Mouse (Mus musculus) limb, embryonic 10.5 days (tissue): ENCODE measurements around the gene Podxl. TPM values are rescaled to one million over a fixed set of nuclear protein-coding genes. Genes with fewer than 3 reads are reported as not detected.

Experiments
- DNase-seq: peaks from one replicate; pipeline ENCODE4 v3.0.0-alpha.2; 2017; ENCODE audit warnings: low spot score
- H3K27ac ChIP-seq: fragments of 300-500 bp; sonication (generic); 2 replicates; pipeline ENCODE4 v1.5.1; 2016; ENCODE audit warnings: mild to moderate bottlenecking
- H3K27me3 ChIP-seq: fragments of 300-500 bp; sonication (generic); 2 replicates; pipeline ENCODE4 v1.6.1; 2016; ENCODE audit warnings: low read depth, mild to moderate bottlenecking; ENCODE audit not compliant: poor library complexity, severe bottlenecking
- H3K36me3 ChIP-seq: fragments of 300-500 bp; sonication (generic); 2 replicates; pipeline ENCODE4 v1.6.1; 2016; ENCODE audit warnings: mild to moderate bottlenecking, moderate library complexity
- H3K4me1 ChIP-seq: fragments of 300-500 bp; sonication (generic); 2 replicates; pipeline ENCODE4 v1.6.1; 2016
- H3K4me3 ChIP-seq: fragments of 300-500 bp; sonication (generic); 2 replicates; pipeline ENCODE4 v1.5.1; 2016; ENCODE audit warnings: mild to moderate bottlenecking, moderate library complexity
- H3K9me3 ChIP-seq: fragments of 300-500 bp; sonication (generic); replicated peaks from 2 replicates; pipeline ENCODE4 v1.6.1; 2016; ENCODE audit warnings: mild to moderate bottlenecking
- WGBS: fragments of 180-500 bp; shearing (Covaris S2); methylation state at CpG from one replicate; pipeline ENCODE4 v1.1.7; 2016; 5-methylcytosine and 5-hydroxymethylcytosine counted together
- polyA plus RNA-seq: library from polyadenylated mRNA; unstranded; fragments of >200 nt; fragmentation: Nextera tagmentation; extraction: Ambion mirVana; gene quantifications from 2 replicates; pipeline ENCODE4 v1.2.1, GENCODE M21; 2016

Gene Podxl
- polyA plus RNA-seq, 1 experiment from 2014 or later: 12.1 TPM

GRCm38 (mm10) chr6:31528339-31528738 is 35.4 kb downstream of the Podxl start:
- Histone ChIP-seq H3K4me3 (no peak overlapping the region), H3K36me3 (peaks cover 3% of the 10 kb centered on the region; the same call in 1 of the 2 replicates), H3K9me3 (no peaks in the 10 kb centered on the region), H3K27me3 (no peaks in the 10 kb centered on the region), H3K4me1 (no peaks in the 10 kb centered on the region), H3K27ac (no peak overlapping the region)
- WGBS: 80% methylated on average over 5 of the region's 5 CpGs
- DNase-seq: no peak

GRCm38 (mm10) chr6:31527897-31528296 is 35.9 kb downstream of the Podxl start:
- peaks cover 3% of the 10 kb centered on the region; the same call in 1 of the 2 replicates for H3K36me3 ChIP-seq
- H3K4me3 ChIP-seq: no peak overlapping the region
- WGBS: 69% methylated on average over 7 of the region's 7 CpGs
- H3K27ac ChIP-seq: no peak overlapping the region
- no peaks in the 10 kb centered on the region for H3K9me3 ChIP-seq
- peak; percentile 51 for DNase-seq
- H3K4me1 ChIP-seq: peaks cover 4% of the 10 kb centered on the region
- H3K27me3 ChIP-seq: no peaks in the 10 kb centered on the region

GRCm38 (mm10) chr6:31526929-31527328 is 36.9 kb downstream of the Podxl start:
- DNase-seq: no peak
- peaks cover 14% of the 10 kb centered on the region for H3K4me1 ChIP-seq
- H3K4me3 ChIP-seq: no peak overlapping the region
- WGBS: 91% methylated on average over 5 of the region's 5 CpGs
- H3K27me3 ChIP-seq: no peaks in the 10 kb centered on the region
- H3K27ac ChIP-seq: no peak overlapping the region
- no peaks in the 10 kb centered on the region for H3K9me3 ChIP-seq
- H3K36me3 ChIP-seq: peaks cover 3% of the 10 kb centered on the region; the same call in 1 of the 2 replicates

GRCm38 (mm10) chr6:31525231-31525900 is 38.4 kb downstream of the Podxl start:
- DNase-seq: peak; percentile 85
- peaks cover 3% of the 10 kb centered on the region; the same call in 1 of the 2 replicates for H3K36me3 ChIP-seq

GRCm38 (mm10) chr6:31524647-31525046 is 39.1 kb downstream of the Podxl start:
- H3K9me3 ChIP-seq: no peaks in the 10 kb centered on the region
- peaks cover 3% of the 10 kb centered on the region; the same call in 1 of the 2 replicates for H3K36me3 ChIP-seq
- no peak overlapping the region for H3K27ac ChIP-seq
- WGBS: 91% methylated on average over 8 of the region's 8 CpGs
- H3K4me3 ChIP-seq: no peak overlapping the region
- H3K4me1 ChIP-seq: peaks cover 14% of the 10 kb centered on the region
- no peaks in the 10 kb centered on the region for H3K27me3 ChIP-seq
- DNase-seq: no peak

More at GRCm38 (mm10) chr6:31525231-31525900, 38.4 kb downstream of the Podxl start:
- Histone ChIP-seq H3K4me1 (peaks cover 14% of the 10 kb centered on the region), H3K9me3 (no peaks in the 10 kb centered on the region), H3K27me3 (no peaks in the 10 kb centered on the region), H3K4me3 (no peak overlapping the region), H3K27ac (no peak overlapping the region)
- 73% methylated on average over 6 of the region's 6 CpGs for WGBS

- H3K36me3 ChIP-seq: peaks cover 3% of the 10 kb centered on the region; the same call in 1 of the 2 replicates
- H3K4me1 ChIP-seq: peaks cover 14% of the 10 kb centered on the region
- no peaks in the 10 kb centered on the region for H3K9me3 ChIP-seq
- no peak overlapping the region for H3K27ac ChIP-seq
- no peaks in the 10 kb centered on the region for H3K27me3 ChIP-seq
- DNase-seq: no peak
- WGBS: 91% methylated on average over 13 of the region's 13 CpGs
- H3K4me3 ChIP-seq: no peak overlapping the region
Measured at GRCm38 (mm10) chr6:31524121-31524520, 39.7 kb downstream of the Podxl start.

- H3K4me1 ChIP-seq: peaks cover 14% of the 10 kb centered on the region
- H3K9me3 ChIP-seq: no peaks in the 10 kb centered on the region
- no peak overlapping the region for H3K27ac ChIP-seq
- H3K4me3 ChIP-seq: no peak overlapping the region
- no peak for DNase-seq
- H3K36me3 ChIP-seq: peaks cover 3% of the 10 kb centered on the region; the same call in 1 of the 2 replicates
- H3K27me3 ChIP-seq: no peaks in the 10 kb centered on the region
- WGBS: 89% methylated on average over 4 of the region's 4 CpGs
Measured at GRCm38 (mm10) chr6:31523657-31524056, 40.1 kb downstream of the Podxl start.

- Histone ChIP-seq H3K27ac (no peak overlapping the region), H3K4me3 (no peak overlapping the region), H3K4me1 (peaks cover 14% of the 10 kb centered on the region), H3K9me3 (no peaks in the 10 kb centered on the region), H3K27me3 (no peaks in the 10 kb centered on the region), H3K36me3 (peaks cover 3% of the 10 kb centered on the region; the same call in 1 of the 2 replicates)
- WGBS: 82% methylated on average over 5 of the region's 5 CpGs
- DNase-seq: no peak
Measured at GRCm38 (mm10) chr6:31523039-31523438, 40.7 kb downstream of the Podxl start.

GRCm38 (mm10) chr6:31522478-31522877 is 41.3 kb downstream of the Podxl start:
- peaks cover 3% of the 10 kb centered on the region; the same call in 1 of the 2 replicates for H3K36me3 ChIP-seq
- WGBS: 59% methylated on average over 4 of the region's 4 CpGs
- H3K27ac ChIP-seq: no peak overlapping the region
- no peaks in the 10 kb centered on the region for H3K27me3 ChIP-seq
- H3K9me3 ChIP-seq: no peaks in the 10 kb centered on the region
- H3K4me1 ChIP-seq: peaks cover 14% of the 10 kb centered on the region
- no peak overlapping the region for H3K4me3 ChIP-seq
- no peak for DNase-seq

GRCm38 (mm10) chr6:31521491-31522355 is 42.1 kb downstream of the Podxl start:
- Histone ChIP-seq H3K9me3 (no peaks in the 10 kb centered on the region), H3K27me3 (no peaks in the 10 kb centered on the region), H3K4me3 (no peak overlapping the region), H3K36me3 (peaks cover 3% of the 10 kb centered on the region; the same call in 1 of the 2 replicates), H3K27ac (no peak overlapping the region), H3K4me1 (peaks cover 14% of the 10 kb centered on the region)
- 92% methylated on average over 8 of the region's 8 CpGs for WGBS
- DNase-seq: no peak

GRCm38 (mm10) chr6:31520486-31521215 is 43.1 kb downstream of the Podxl start:
- peaks cover 3% of the 10 kb centered on the region; the same call in 1 of the 2 replicates for H3K36me3 ChIP-seq
- 81% methylated on average over 7 of the region's 7 CpGs for WGBS

GRCm38 (mm10) chr6:31519001-31519471 is 44.7 kb downstream of the Podxl start:
- no peaks in the 10 kb centered on the region for H3K9me3 ChIP-seq
- DNase-seq: no peak
- H3K27me3 ChIP-seq: no peaks in the 10 kb centered on the region
- no peak overlapping the region for H3K27ac ChIP-seq
- peaks cover 14% of the 10 kb centered on the region for H3K4me1 ChIP-seq
- H3K4me3 ChIP-seq: no peak overlapping the region
- WGBS: 67% methylated on average over 8 of the region's 8 CpGs
- no peaks in the 10 kb centered on the region; the same call in 1 of the 2 replicates for H3K36me3 ChIP-seq

More at GRCm38 (mm10) chr6:31520486-31521215, 43.1 kb downstream of the Podxl start:
- no peaks in the 10 kb centered on the region for H3K9me3 ChIP-seq
- no peak overlapping the region for H3K4me3 ChIP-seq
- DNase-seq: no peak
- no peak overlapping the region for H3K27ac ChIP-seq
- peaks cover 14% of the 10 kb centered on the region for H3K4me1 ChIP-seq
- no peaks in the 10 kb centered on the region for H3K27me3 ChIP-seq
